Mouse (Mus musculus): Measurements from ENCODE around the gene Ap5b1. TPM values are rescaled to one million over a fixed set of nuclear protein-coding genes. Genes with fewer than 3 reads are reported as not detected.

Ap5b1 gene
- total and polyA plus RNA-seq, 3 experiments: 18.0 to 28.1 TPM; not detected in 1

GRCm38 (mm10) chr19:5612762-5613411 lies 45.1 kb downstream of the Ap5b1 start:
- H3K36me3 ChIP-seq (ENCODE audit: control insufficient read depth in 1 of 2, insufficient read depth in 2 of 2, low read length in 2 of 2): peaks cover 0 to 37% of the 10 kb centered on the region in 2 experiments; a peak in 2 of 4 replicates
- H3K4me3 ChIP-seq (ENCODE audit: control insufficient read depth in 1 of 2, insufficient read depth in 1 of 2, low read depth in 2 of 2, low read length in 2 of 2): no peak overlapping the region
- peaks cover 11 to 33% of the 10 kb centered on the region in 2 experiments for H3K4me1 ChIP-seq (ENCODE audit: control insufficient read depth in 1 of 2, insufficient read depth in 2 of 2, low read length in 2 of 2)
- DNase-seq (ENCODE audit: low read depth, low spot score): peak; percentile 78
- H3K9me3 ChIP-seq (replicated peaks; ENCODE audit: insufficient read depth, low read length): no peaks in the 10 kb centered on the region
- H3K79me2 ChIP-seq (ENCODE audit: control insufficient read depth, insufficient read depth, low read length, poor library complexity): peaks cover 7% of the 10 kb centered on the region
- peak overlapping the region; percentile 78 for H3K27ac ChIP-seq (ENCODE audit: control insufficient read depth, low read depth, low read length)
- TF ChIP-seq MAZ (IDR thresholded peaks at IDR 0.05; ENCODE audit: low read depth, low read length) (no peak), POLR2AphosphoS5 (IDR thresholded peaks at IDR 0.05; ENCODE audit: borderline replicate concordance, low read depth, low read length) (no peak), GATA1 (IDR thresholded peaks at IDR 0.05; ENCODE audit: low read depth, low read length) (peak; percentile 98), ZMIZ1 (IDR thresholded peaks at IDR 0.05; ENCODE audit: low read depth, low read length) (no peak), CHD1 (IDR thresholded peaks at IDR 0.05; ENCODE audit: low read depth, low read length) (no peak), SIN3A (IDR thresholded peaks at IDR 0.05; ENCODE audit: low read length) (peak; percentile 70; the same call in 1 of the 2 replicates), EP300 (IDR thresholded peaks at IDR 0.05; ENCODE audit: low read depth in 1 of 2, low read length in 2 of 2) (peak; percentile 95), TCF12 (IDR thresholded peaks at IDR 0.05; ENCODE audit: low read depth, low read length) (peak; percentile 95), USF1 (IDR thresholded peaks at IDR 0.05; ENCODE audit: low read depth, low read length) (no peak), MYC (IDR thresholded peaks at IDR 0.05; ENCODE audit: low read depth, low read length) (no peak), TBP (IDR thresholded peaks at IDR 0.05; ENCODE audit: low read depth, low read length) (peak; percentile 95), KAT2A (conservative IDR thresholded peaks at IDR 0.05; ENCODE audit: low read depth, low read length) (no peak), HCFC1 (IDR thresholded peaks at IDR 0.05; ENCODE audit: low read depth, low read length) (peak; percentile 31; the same call in 1 of the 2 replicates), ETS1 (IDR thresholded peaks at IDR 0.05; ENCODE audit: low read depth, low read length) (peak; percentile 81), TAL1 (IDR thresholded peaks at IDR 0.05; ENCODE audit: low read length) (peak; percentile 89), MAFK (IDR thresholded peaks at IDR 0.05; ENCODE audit: borderline replicate concordance, low read depth, low read length) (peak; percentile 56; the same call in 1 of the 2 replicates), BHLHE40 (IDR thresholded peaks at IDR 0.05; ENCODE audit: borderline replicate concordance, low read depth, low read length) (0 out of 2 replicates have a peak, but pooled peaks have one; percentile 6), RCOR1 (IDR thresholded peaks at IDR 0.05; ENCODE audit: low read depth, low read length) (peak; percentile 91), ELF1 (IDR thresholded peaks at IDR 0.05; ENCODE audit: low read depth, low read length) (0 out of 2 replicates have a peak, but pooled peaks have one; percentile 0), RAD21 (IDR thresholded peaks at IDR 0.05; ENCODE audit: low read depth, low read length) (no peak), NRF1 (IDR thresholded peaks at IDR 0.05; ENCODE audit: insufficient read depth, low read depth, low read length, poor library complexity, severe bottlenecking) (no peak), ZNF384 (IDR thresholded peaks at IDR 0.05; ENCODE audit: low read depth, low read length) (peak; percentile 96), MXI1 (IDR thresholded peaks at IDR 0.05; ENCODE audit: low read depth, low read length) (no peak), ZKSCAN1 (IDR thresholded peaks at IDR 0.05; ENCODE audit: low read depth, low read length) (peak; percentile 36; the same call in 1 of the 2 replicates), USF2 (IDR thresholded peaks at IDR 0.05; ENCODE audit: borderline replicate concordance in 1 of 2, insufficient read depth in 1 of 2, low read depth in 1 of 2, low read length in 2 of 2) (no peak)
- H3K27me3 ChIP-seq (ENCODE audit: control insufficient read depth in 1 of 2, insufficient read depth in 2 of 2, low read length in 2 of 2): no peaks in the 10 kb centered on the region
- H3K9ac ChIP-seq (ENCODE audit: control insufficient read depth, low read depth, low read length, poor library complexity, severe bottlenecking): no peak overlapping the region
